Mouse (Mus musculus): Measurements from ENCODE around the gene Tpgs1. TPM values are rescaled to one million over a fixed set of nuclear protein-coding genes. Genes with fewer than 3 reads are reported as not detected.
A peak's percentile ranks its signal among the peaks of the same experiment; 100 is the strongest.

The Tpgs1 gene
- polyA plus RNA-seq, 2 experiments: 44.6 to 66.0 TPM

DNA sequence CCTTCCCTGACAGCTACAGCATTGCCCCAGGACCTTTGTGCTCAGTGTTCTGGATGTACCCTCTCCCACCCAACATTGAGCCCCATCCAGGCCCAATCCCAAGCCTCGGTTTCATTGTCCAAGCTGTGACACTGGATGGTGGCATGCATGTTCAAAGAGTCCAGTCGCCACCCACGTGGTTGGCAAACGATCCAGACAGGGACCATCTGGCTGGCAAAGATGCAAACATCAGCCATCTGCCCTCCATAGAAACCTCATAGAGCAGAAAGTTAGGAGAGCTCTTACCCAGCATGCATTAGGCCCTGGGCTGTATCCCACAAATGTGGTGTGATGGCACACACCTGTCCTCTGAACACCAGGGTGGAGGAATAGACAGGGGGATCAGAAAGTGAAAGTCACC, 37.7 kb upstream of the Tpgs1 start:
- WGBS: 82% methylated on average over 4 of the region's 4 CpGs
- DNase-seq (ENCODE audit: low spot score): no peak
- H3K4me2 ChIP-seq (replicated peaks; ENCODE audit: low read depth, low read length, severe bottlenecking): no peak overlapping the region
- no peaks in the 10 kb centered on the region for H3K4me1 ChIP-seq (ENCODE audit: control insufficient read depth, insufficient read depth, low read length)
- H3K27me3 ChIP-seq (ENCODE audit: control insufficient read depth, insufficient read depth, low read length): no peaks in the 10 kb centered on the region
- H3K9me3 ChIP-seq (ENCODE audit: control insufficient read depth, low read length): no peaks in the 10 kb centered on the region
- ATAC-seq (ENCODE audit: low FRiP score, low read depth): no peak
- no peak for TF ChIP-seq POLR2A (IDR thresholded peaks at IDR 0.05; ENCODE audit: borderline replicate concordance, extremely low read depth, insufficient read depth, insufficient read length)
- H3K9ac ChIP-seq (ENCODE audit: low read depth, low read length, severe bottlenecking): no peak overlapping the region; the same call in 1 of the 2 replicates
- H3K4me3 ChIP-seq (replicated peaks; ENCODE audit: low read length): no peak overlapping the region
- no peaks in the 10 kb centered on the region for H3K36me3 ChIP-seq (ENCODE audit: control insufficient read depth, insufficient read depth, low read length)
- no peak overlapping the region for H3K27ac ChIP-seq (replicated peaks; ENCODE audit: low read depth, low read length)

DNA sequence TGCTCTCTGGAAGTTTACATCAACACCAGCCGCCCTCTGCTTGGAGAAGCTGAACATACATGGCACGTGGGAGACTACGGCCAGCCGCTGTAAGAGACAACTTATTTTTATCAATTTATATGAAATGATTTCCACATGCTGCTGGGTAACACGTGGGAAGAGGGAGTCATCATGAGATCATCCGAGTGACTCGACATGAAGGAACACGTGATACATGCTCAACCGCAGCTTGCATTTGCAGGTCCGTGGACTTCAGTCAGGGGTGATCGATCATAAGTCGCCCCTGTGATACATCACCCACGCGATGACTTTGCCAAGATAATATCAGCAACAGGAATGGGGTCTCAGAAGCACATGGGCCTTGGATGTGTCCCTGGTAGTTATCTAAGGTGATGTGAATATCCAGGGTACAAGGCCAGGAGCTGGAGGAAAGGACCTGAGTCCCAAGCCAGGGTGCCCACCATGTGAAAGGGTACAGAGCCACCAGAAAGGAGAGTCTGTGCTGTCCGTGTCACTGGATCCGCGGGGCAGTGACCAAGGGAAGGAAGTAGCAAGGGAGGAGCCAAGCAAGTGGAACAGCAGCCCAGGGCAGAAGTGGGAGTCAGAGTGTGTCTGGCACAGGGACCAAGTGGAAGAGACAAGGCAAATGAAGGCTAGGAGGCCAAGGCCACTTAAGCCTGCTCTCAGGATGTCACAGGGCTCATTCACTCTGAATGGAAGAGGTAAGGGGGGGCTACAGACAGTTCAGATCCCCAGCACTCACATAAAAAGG, 36.0 kb upstream of the Tpgs1 start:
- no peaks in the 10 kb centered on the region for H3K27me3 ChIP-seq (ENCODE audit: control insufficient read depth, insufficient read depth, low read length)
- no peak for ATAC-seq (ENCODE audit: low FRiP score, low read depth)
- no peak overlapping the region for H3K9ac ChIP-seq (ENCODE audit: low read depth, low read length, severe bottlenecking)
- H3K4me3 ChIP-seq (replicated peaks; ENCODE audit: low read length): no peak overlapping the region
- H3K9me3 ChIP-seq (ENCODE audit: control insufficient read depth, low read length): no peaks in the 10 kb centered on the region
- no peak overlapping the region for H3K4me2 ChIP-seq (replicated peaks; ENCODE audit: low read depth, low read length, severe bottlenecking)
- DNase-seq (ENCODE audit: low spot score): no peak
- no peaks in the 10 kb centered on the region for H3K36me3 ChIP-seq (ENCODE audit: control insufficient read depth, insufficient read depth, low read length)
- H3K27ac ChIP-seq (replicated peaks; ENCODE audit: low read depth, low read length): no peak overlapping the region
- no peak for TF ChIP-seq POLR2A (IDR thresholded peaks at IDR 0.05; ENCODE audit: borderline replicate concordance, extremely low read depth, insufficient read depth, insufficient read length)
- WGBS: 90% methylated on average over 17 of the region's 17 CpGs
- peaks cover 3% of the 10 kb centered on the region; the same call in 1 of the 2 replicates for H3K4me1 ChIP-seq (ENCODE audit: control insufficient read depth, insufficient read depth, low read length)

- Histone ChIP-seq H3K27ac (replicated peaks; ENCODE audit: low read depth, low read length) (no peak overlapping the region), H3K9me3 (ENCODE audit: control insufficient read depth, low read length) (no peaks in the 10 kb centered on the region), H3K36me3 (ENCODE audit: control insufficient read depth, insufficient read depth, low read length) (no peaks in the 10 kb centered on the region), H3K4me3 (replicated peaks; ENCODE audit: low read length) (no peak overlapping the region), H3K9ac (ENCODE audit: low read depth, low read length, severe bottlenecking) (0 out of 2 replicates have a peak overlapping the region, but pooled peaks have one; percentile 86), H3K4me2 (replicated peaks; ENCODE audit: low read depth, low read length, severe bottlenecking) (peak overlapping the region; percentile 94; the same call in 1 of the 2 replicates), H3K4me1 (ENCODE audit: control insufficient read depth, insufficient read depth, low read length) (peaks cover 9% of the 10 kb centered on the region), H3K27me3 (ENCODE audit: control insufficient read depth, insufficient read depth, low read length) (peaks cover 17% of the 10 kb centered on the region; the same call in 1 of the 2 replicates)
- 86% methylated on average over 8 of the region's 8 CpGs for WGBS
- no peak for TF ChIP-seq POLR2A (IDR thresholded peaks at IDR 0.05; ENCODE audit: borderline replicate concordance, extremely low read depth, insufficient read depth, insufficient read length)
- DNase-seq (ENCODE audit: low spot score): no peak
- no peak for ATAC-seq (ENCODE audit: low FRiP score, low read depth)
These were observed 32.9 kb upstream of the Tpgs1 start for GRCm38 (mm10) chr10:79636287-79636686.

DNA sequence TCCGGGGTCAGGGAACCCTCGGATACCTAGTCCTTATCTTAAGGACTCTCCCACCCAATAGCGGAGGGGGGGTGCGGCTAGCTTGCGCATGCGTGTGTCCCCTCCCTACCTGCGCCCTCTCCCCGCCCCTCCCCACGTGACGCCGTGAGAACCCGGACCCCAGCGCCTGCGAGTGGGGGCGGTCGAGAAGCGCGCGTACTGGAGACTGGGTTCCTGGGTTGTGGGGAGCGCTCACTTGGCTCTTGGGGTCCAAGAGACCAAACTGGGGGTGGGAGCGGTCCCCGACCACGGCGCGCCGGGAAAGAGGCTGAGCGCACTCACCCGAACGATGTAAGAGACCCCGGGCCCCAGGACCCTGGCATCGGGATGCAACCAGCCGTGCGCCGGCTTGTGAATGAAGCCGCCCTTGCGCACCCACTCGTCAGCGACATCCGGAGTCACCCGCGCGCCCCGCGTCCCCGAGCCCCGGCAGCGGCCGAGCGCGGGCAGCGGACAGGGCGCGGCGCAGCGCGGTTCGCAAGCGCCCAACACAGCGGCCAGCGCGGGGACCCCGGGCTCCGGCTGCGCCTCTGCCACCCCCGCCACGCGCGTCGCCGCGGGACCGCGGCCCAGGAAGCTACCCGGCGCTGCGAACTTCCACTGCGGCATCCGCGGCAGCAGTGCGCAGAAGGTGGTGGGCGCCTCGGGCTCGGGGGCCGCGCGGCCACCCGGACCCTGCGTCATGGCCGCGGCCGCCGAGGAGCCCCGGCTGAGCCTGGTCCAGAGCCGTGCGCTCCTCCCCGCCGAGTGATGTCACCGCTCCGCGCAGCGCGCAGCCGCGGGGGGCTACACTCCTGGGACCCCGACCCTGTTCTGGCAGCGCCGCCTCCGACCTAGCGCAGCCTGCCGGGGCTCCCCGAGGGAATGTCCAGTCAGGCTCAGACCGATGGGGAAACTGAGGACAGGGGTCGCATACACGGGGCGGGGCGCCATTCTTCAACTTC, 31.8 kb upstream of the Tpgs1 start, which contains the start of gene Shc2:
Gene Shc2 (minus strand): TSS at position 791 of the 983 bp plus-strand sequence.
- peak within 1 kb of the TSS; percentile 74 for H3K4me3 ChIP-seq (replicated peaks; ENCODE audit: low read length)
- H3K36me3 ChIP-seq (ENCODE audit: control insufficient read depth, insufficient read depth, low read length): no peaks in the 10 kb centered on the region
- 2% methylated on average over 39 of the region's 116 CpGs for WGBS
- H3K27me3 ChIP-seq (ENCODE audit: control insufficient read depth, insufficient read depth, low read length): peaks cover 17% of the 10 kb centered on the region; the same call in 1 of the 2 replicates
- DNase-seq (ENCODE audit: low spot score) (peak; percentile 55), ATAC-seq (ENCODE audit: low FRiP score, low read depth) (peak; percentile 82)
- H3K9me3 ChIP-seq (ENCODE audit: control insufficient read depth, low read length): no peaks in the 10 kb centered on the region
- peak within 1 kb of the TSS; percentile 94 for H3K4me2 ChIP-seq (replicated peaks; ENCODE audit: low read depth, low read length, severe bottlenecking)
- peak within 1 kb of the TSS; percentile 58; the same call in 1 of the 2 replicates for H3K27ac ChIP-seq (replicated peaks; ENCODE audit: low read depth, low read length)
- peaks cover 9% of the 10 kb centered on the region for H3K4me1 ChIP-seq (ENCODE audit: control insufficient read depth, insufficient read depth, low read length)
- H3K9ac ChIP-seq (ENCODE audit: low read depth, low read length, severe bottlenecking): peak within 1 kb of the TSS; percentile 86
- TF ChIP-seq POLR2A (IDR thresholded peaks at IDR 0.05; ENCODE audit: borderline replicate concordance, extremely low read depth, insufficient read depth, insufficient read length): 0 out of 2 replicates have a peak, but pooled peaks have one; percentile 23

Measured in limb, embryonic 14.5 days (tissue).